Mouse (Mus musculus): ENCODE data around the gene Tgfb1i1.

DNA sequence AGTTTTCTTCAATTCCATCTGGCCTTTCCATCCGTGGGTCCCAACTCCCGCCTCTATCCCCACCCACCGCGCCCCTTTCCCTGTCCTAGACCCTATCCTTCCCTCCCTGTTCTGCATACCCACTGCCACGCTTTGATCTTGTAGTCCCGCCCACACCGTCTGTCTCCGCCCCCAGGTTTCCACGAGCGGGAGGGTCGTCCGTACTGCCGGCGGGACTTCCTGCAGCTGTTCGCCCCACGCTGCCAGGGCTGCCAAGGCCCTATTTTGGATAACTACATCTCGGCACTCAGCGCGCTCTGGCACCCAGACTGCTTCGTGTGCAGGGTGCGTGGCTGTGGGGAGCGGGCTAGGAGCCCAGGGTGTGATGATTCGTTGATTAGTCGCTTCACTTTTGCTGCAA is 6.0 kb downstream of the Tgfb1i1 start:
- no peak for TF ChIP-seq GATA1 (IDR thresholded peaks at IDR 0.05; ENCODE audit: low read length)
- no peak for TF ChIP-seq TAL1 (IDR thresholded peaks at IDR 0.05; ENCODE audit: low read length)

Measured in erythroblast, embryonic 14.5 days (primary cell).